Mouse (Mus musculus): ENCODE data around the gene Pklr. TPM values are rescaled to one million over a fixed set of nuclear protein-coding genes. Genes with fewer than 3 reads are reported as not detected.

Gene Pklr
- polyA plus RNA-seq, 1 experiment from 2014 or later = 102 TPM

DNA sequence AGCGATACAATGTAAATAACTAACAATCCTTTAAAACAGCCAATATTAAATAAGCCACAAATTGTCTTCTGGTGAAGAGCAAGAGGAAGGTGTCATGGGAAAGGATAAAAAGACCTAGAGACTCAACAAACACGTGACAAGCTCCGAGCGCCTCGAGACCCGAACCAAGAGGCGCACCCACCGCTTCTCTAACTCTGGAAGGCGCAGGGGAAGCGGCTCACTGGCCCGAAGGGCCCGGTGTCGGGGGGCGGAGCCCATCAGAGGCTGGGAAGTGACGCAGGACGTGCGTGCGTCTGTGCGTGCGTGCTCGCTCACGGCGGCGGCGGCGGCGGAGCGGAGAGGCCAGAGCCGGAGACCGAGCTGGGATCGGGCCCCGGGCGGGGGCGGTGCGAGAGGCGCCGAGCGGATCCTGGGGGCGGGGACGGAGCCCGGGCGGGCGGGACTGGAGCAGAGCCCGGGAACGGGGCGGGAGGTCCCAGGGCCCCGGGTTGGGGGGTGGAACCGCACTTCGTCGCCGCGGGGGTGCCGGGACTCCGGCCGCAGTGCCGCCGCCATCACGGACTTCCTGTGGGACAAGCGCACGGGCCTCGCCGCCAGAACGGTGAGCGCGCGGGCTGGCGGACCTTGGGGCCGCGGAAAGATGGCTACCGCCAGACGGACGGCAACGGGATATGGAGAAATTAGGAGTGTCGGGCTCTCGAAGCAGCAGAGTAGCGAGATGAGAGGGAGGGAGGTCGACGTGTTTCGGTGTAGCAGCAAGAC, 28.7 kb downstream of the Pklr start, which contains the start of gene Clk2:
Gene Clk2 (plus strand): TSS at position 290 of the 762 bp plus-strand sequence.
- Histone ChIP-seq H3K4me3 (ENCODE audit: low read depth, low read length) (peak within 1 kb of the TSS; percentile 86), H3K27me3 (ENCODE audit: control insufficient read depth, insufficient read depth, low read depth, low read length) (peaks cover 3% of the 10 kb centered on the region), H3K4me1 (ENCODE audit: control insufficient read depth, low read depth, low read length) (peaks cover 29% of the 10 kb centered on the region), H3K9me3 (replicated peaks; ENCODE audit: control insufficient read depth, low read length) (no peaks in the 10 kb centered on the region), H3K27ac (ENCODE audit: low read length) (peak within 1 kb of the TSS; percentile 93), H3K9ac (ENCODE audit: low read depth, low read length) (peak within 1 kb of the TSS; percentile 90), H3K4me2 (ENCODE audit: low read depth, low read length) (peak within 1 kb of the TSS; percentile 86), H3K36me3 (ENCODE audit: control insufficient read depth, insufficient read depth) (peaks cover 20% of the 10 kb centered on the region)
- WGBS (ENCODE audit: insufficient replicate concordance) = under 1% methylated on average over 78 of the region's 79 CpGs
- peak; percentile 98 for ATAC-seq (ENCODE audit: low read depth)

GRCm38 (mm10) chr3:89165268-89165870, 29.4 kb downstream of the Pklr start:
- ATAC-seq (ENCODE audit: low read depth) = no peak
- H3K9me3 ChIP-seq (replicated peaks; ENCODE audit: control insufficient read depth, low read length) = no peaks in the 10 kb centered on the region
- 15% methylated on average over 12 of the region's 12 CpGs for WGBS (ENCODE audit: insufficient replicate concordance)
- no peaks in the 10 kb centered on the region for H3K27me3 ChIP-seq (ENCODE audit: control insufficient read depth, insufficient read depth, low read depth, low read length)
- peak overlapping the region; percentile 86 for H3K4me2 ChIP-seq (ENCODE audit: low read depth, low read length)
- peaks cover 22% of the 10 kb centered on the region for H3K4me1 ChIP-seq (ENCODE audit: control insufficient read depth, low read depth, low read length)
- peak overlapping the region; percentile 86 for H3K4me3 ChIP-seq (ENCODE audit: low read depth, low read length)
- H3K27ac ChIP-seq (ENCODE audit: low read length) = peak overlapping the region; percentile 93
- H3K36me3 ChIP-seq (ENCODE audit: control insufficient read depth, insufficient read depth) = peaks cover 27% of the 10 kb centered on the region
- H3K9ac ChIP-seq (ENCODE audit: low read depth, low read length) = peak overlapping the region; percentile 90

DNA sequence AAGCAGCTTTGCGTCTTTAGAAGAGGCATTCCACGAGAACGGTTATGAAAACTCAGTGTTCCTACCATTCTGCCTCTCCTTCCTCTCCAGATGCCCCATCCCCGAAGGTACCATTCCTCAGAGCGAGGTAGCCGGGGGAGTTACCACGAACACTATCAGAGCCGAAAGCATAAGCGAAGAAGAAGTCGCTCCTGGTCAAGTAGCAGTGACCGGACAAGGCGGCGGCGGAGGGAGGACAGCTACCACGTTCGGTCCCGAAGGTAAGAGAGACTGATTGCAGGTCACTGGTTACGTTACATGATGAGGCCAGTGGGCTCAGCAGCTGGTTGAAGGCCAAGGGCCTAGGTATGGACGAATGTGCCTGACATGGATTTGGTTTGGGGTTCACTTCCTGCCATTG, 31.0 kb downstream of the Pklr start:
- Histone ChIP-seq H3K4me1 (ENCODE audit: control insufficient read depth, low read depth, low read length) (peaks cover 21% of the 10 kb centered on the region), H3K36me3 (ENCODE audit: control insufficient read depth, insufficient read depth) (peaks cover 39% of the 10 kb centered on the region), H3K4me3 (ENCODE audit: low read depth, low read length) (no peak overlapping the region), H3K27ac (ENCODE audit: low read length) (no peak overlapping the region), H3K4me2 (ENCODE audit: low read depth, low read length) (no peak overlapping the region), H3K9ac (ENCODE audit: low read depth, low read length) (no peak overlapping the region), H3K27me3 (ENCODE audit: control insufficient read depth, insufficient read depth, low read depth, low read length) (no peaks in the 10 kb centered on the region), H3K9me3 (replicated peaks; ENCODE audit: control insufficient read depth, low read length) (no peaks in the 10 kb centered on the region)
- no peak for ATAC-seq (ENCODE audit: low read depth)
- 93% methylated on average over 19 of the region's 19 CpGs for WGBS (ENCODE audit: insufficient replicate concordance)

GRCm38 (mm10) chr3:89174844-89175243, 38.9 kb downstream of the Pklr start:
- no peak for ATAC-seq (ENCODE audit: low read depth)
- Histone ChIP-seq H3K4me3 (ENCODE audit: low read depth, low read length) (no peak overlapping the region), H3K9ac (ENCODE audit: low read depth, low read length) (no peak overlapping the region), H3K4me1 (ENCODE audit: control insufficient read depth, low read depth, low read length) (peaks cover 14% of the 10 kb centered on the region), H3K27me3 (ENCODE audit: control insufficient read depth, insufficient read depth, low read depth, low read length) (no peaks in the 10 kb centered on the region), H3K4me2 (ENCODE audit: low read depth, low read length) (no peak overlapping the region), H3K27ac (ENCODE audit: low read length) (no peak overlapping the region), H3K9me3 (replicated peaks; ENCODE audit: control insufficient read depth, low read length) (no peaks in the 10 kb centered on the region), H3K36me3 (ENCODE audit: control insufficient read depth, insufficient read depth) (peaks cover 61% of the 10 kb centered on the region)
- WGBS (ENCODE audit: insufficient replicate concordance) = 91% methylated on average over 11 of the region's 11 CpGs

GRCm38 (mm10) chr3:89175544-89175943, 39.6 kb downstream of the Pklr start:
- Histone ChIP-seq H3K4me3 (ENCODE audit: low read depth, low read length) (no peak overlapping the region), H3K27me3 (ENCODE audit: control insufficient read depth, insufficient read depth, low read depth, low read length) (no peaks in the 10 kb centered on the region), H3K4me1 (ENCODE audit: control insufficient read depth, low read depth, low read length) (peaks cover 14% of the 10 kb centered on the region), H3K4me2 (ENCODE audit: low read depth, low read length) (no peak overlapping the region), H3K36me3 (ENCODE audit: control insufficient read depth, insufficient read depth) (peaks cover 57% of the 10 kb centered on the region), H3K9me3 (replicated peaks; ENCODE audit: control insufficient read depth, low read length) (no peaks in the 10 kb centered on the region), H3K9ac (ENCODE audit: low read depth, low read length) (no peak overlapping the region), H3K27ac (ENCODE audit: low read length) (no peak overlapping the region)
- no peak for ATAC-seq (ENCODE audit: low read depth)
- WGBS (ENCODE audit: insufficient replicate concordance) = 82% methylated on average over 10 of the region's 10 CpGs

DNA sequence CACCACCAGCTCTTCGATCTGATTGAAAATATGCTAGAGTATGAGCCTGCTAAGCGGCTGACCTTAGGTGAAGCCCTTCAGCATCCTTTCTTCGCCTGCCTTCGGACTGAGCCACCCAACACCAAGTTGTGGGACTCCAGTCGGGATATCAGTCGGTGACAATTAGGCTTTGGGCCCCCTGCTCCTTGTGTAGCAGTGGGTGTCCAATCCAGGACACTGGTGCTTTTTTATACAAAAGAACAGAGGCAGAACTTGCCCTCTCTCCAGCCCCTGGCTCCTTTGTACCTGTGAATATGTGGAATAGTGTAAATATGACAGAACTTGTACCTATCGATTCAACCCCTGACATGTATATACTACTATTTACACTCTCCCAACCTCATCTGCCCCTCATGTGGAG, 40.5 kb downstream of the Pklr start:
- H3K4me1 ChIP-seq (ENCODE audit: control insufficient read depth, low read depth, low read length) = peaks cover 14% of the 10 kb centered on the region
- WGBS (ENCODE audit: insufficient replicate concordance) = 83% methylated on average over 7 of the region's 7 CpGs
- no peaks in the 10 kb centered on the region for H3K9me3 ChIP-seq (replicated peaks; ENCODE audit: control insufficient read depth, low read length)
- no peak overlapping the region; the same call in 1 of the 2 replicates for H3K4me2 ChIP-seq (ENCODE audit: low read depth, low read length)
- H3K4me3 ChIP-seq (ENCODE audit: low read depth, low read length) = no peak overlapping the region
- no peak for ATAC-seq (ENCODE audit: low read depth)
- H3K9ac ChIP-seq (ENCODE audit: low read depth, low read length) = no peak overlapping the region
- no peaks in the 10 kb centered on the region for H3K27me3 ChIP-seq (ENCODE audit: control insufficient read depth, insufficient read depth, low read depth, low read length)
- peaks cover 53% of the 10 kb centered on the region for H3K36me3 ChIP-seq (ENCODE audit: control insufficient read depth, insufficient read depth)
- H3K27ac ChIP-seq (ENCODE audit: low read length) = no peak overlapping the region

- H3K4me1 ChIP-seq (ENCODE audit: control insufficient read depth, low read depth, low read length) = peaks cover 19% of the 10 kb centered on the region
- peaks cover 46% of the 10 kb centered on the region for H3K36me3 ChIP-seq (ENCODE audit: control insufficient read depth, insufficient read depth)
- H3K4me2 ChIP-seq (ENCODE audit: low read depth, low read length) = peak within 1 kb of the TSS; percentile 87
- WGBS (ENCODE audit: insufficient replicate concordance) = under 1% methylated on average over 43 of the region's 43 CpGs
- peak within 1 kb of the TSS; percentile 47 for H3K27ac ChIP-seq (ENCODE audit: low read length)
- ATAC-seq (ENCODE audit: low read depth) = peak; percentile 95
- no peaks in the 10 kb centered on the region for H3K9me3 ChIP-seq (replicated peaks; ENCODE audit: control insufficient read depth, low read length)
- peak within 1 kb of the TSS; percentile 72 for H3K9ac ChIP-seq (ENCODE audit: low read depth, low read length)
- H3K4me3 ChIP-seq (ENCODE audit: low read depth, low read length) = peak within 1 kb of the TSS; percentile 82
- H3K27me3 ChIP-seq (ENCODE audit: control insufficient read depth, insufficient read depth, low read depth, low read length) = no peaks in the 10 kb centered on the region
Observed at GRCm38 (mm10) chr3:89177242-89178106, 41.5 kb downstream of the Pklr start, which contains the start of gene Scamp3. Gene Scamp3 (plus strand): TSS chr3:89177473.

GRCm38 (mm10) chr3:89178107-89178385, 42.1 kb downstream of the Pklr start:
- Histone ChIP-seq H3K4me2 (ENCODE audit: low read depth, low read length) (peak overlapping the region; percentile 87), H3K4me3 (ENCODE audit: low read depth, low read length) (peak overlapping the region; percentile 82), H3K9me3 (replicated peaks; ENCODE audit: control insufficient read depth, low read length) (no peaks in the 10 kb centered on the region), H3K27ac (ENCODE audit: low read length) (peak overlapping the region; percentile 47), H3K9ac (ENCODE audit: low read depth, low read length) (peak overlapping the region; percentile 72), H3K4me1 (ENCODE audit: control insufficient read depth, low read depth, low read length) (peaks cover 25% of the 10 kb centered on the region), H3K27me3 (ENCODE audit: control insufficient read depth, insufficient read depth, low read depth, low read length) (no peaks in the 10 kb centered on the region), H3K36me3 (ENCODE audit: control insufficient read depth, insufficient read depth) (peaks cover 42% of the 10 kb centered on the region)
- no peak for ATAC-seq (ENCODE audit: low read depth)
- 3% methylated on average over 6 of the region's 6 CpGs for WGBS (ENCODE audit: insufficient replicate concordance)

Data from liver, embryonic 16.5 days (tissue).